Mouse (Mus musculus): ENCODE results near the gene 4930430F08Rik. TPM values are rescaled to one million over a fixed set of nuclear protein-coding genes. Genes with fewer than 3 reads are reported as not detected.

The 4930430F08Rik gene
- polyA plus RNA-seq, 1 experiment from 2014 or later = 7.8 TPM

DNA sequence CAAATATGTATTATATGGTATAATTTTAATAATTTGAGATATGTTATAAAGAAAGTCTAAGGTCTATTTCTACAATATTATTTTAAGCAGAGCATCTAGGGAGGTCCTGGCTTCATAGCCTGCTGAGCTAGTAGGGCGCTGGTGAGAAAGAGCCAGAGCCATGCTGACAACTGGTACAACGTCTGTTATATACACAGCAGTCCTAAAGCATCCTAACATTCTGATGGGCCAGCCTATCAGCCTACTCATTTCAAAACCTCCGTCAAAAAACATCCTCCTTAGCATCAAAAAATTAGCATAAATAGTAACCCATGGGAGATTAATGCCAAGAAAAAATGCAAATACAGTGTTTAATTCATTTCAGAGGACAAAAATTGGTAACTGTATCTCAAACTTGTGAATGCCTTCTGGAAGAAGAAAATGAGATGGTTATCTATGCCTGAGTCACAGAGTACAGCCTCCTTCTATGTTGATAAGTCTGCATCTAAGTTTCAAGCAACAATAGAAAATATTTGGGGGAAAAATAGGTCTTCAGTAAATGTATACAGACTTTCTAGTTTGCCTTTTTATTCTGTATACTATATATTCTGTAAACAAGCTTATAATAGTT is 33.6 kb downstream of the 4930430F08Rik start:
- Histone ChIP-seq H3K4me2 (ENCODE audit: low read depth, low read length) (no peak overlapping the region), H3K27ac (ENCODE audit: low read length) (no peak overlapping the region), H3K9me3 (replicated peaks; ENCODE audit: control insufficient read depth, low read length) (no peaks in the 10 kb centered on the region), H3K27me3 (ENCODE audit: control insufficient read depth, insufficient read depth, low read length) (no peaks in the 10 kb centered on the region), H3K36me3 (ENCODE audit: control insufficient read depth, insufficient read depth) (0 out of 2 replicates have a peak, but pooled peaks cover 6% of the 10 kb centered on the region), H3K4me3 (ENCODE audit: low read length) (no peak overlapping the region), H3K9ac (ENCODE audit: low read length) (no peak overlapping the region), H3K4me1 (ENCODE audit: control insufficient read depth, insufficient read depth, low read length) (no peaks in the 10 kb centered on the region)
- WGBS = 74% methylated on average over 3 of the region's 3 CpGs
- ATAC-seq (replicated peaks; ENCODE audit: extremely low read depth, insufficient read depth, low FRiP score) = no peak

DNA sequence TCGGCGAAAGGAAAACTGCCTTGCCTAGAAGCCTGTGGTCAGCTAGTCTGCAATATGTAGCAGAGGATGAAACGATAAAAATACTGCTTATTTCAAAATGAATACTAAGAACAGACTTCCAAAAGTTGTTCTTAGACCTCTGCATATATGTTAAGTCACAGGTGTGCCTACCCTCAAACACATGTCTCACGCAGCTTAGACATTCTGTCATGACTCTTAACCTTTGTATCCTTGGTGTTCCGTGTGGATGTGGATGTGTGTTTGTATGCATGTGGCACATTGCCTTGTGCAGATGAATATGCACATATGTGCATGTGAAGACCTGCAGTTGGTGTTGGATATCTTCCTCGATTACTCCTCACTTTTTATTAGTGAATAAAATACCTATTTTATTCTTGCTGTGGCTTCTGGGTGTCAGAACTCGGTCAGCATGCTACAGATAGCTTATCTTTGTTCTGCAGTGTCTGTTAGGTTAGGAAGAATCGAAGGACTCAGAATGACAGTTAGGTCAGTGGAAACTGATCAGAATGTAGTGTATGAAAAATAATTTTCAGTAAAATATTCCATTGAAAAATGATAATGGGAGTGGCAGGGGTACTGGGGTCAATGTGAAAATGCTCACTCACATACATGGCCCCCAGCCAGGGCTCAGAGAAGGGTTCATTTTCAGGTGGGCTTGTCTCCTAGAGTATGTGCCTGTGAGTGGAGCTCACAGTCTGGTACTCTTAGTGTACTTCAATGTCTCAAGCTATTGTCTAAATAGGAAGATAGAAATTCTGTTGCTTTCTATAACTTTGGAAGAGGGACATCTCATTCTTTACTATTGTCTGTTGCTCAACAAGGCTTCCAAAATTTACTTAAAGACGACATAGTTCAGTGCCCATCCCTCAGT is 65.5 kb downstream of the 4930430F08Rik start:
- H3K4me1 ChIP-seq (ENCODE audit: control insufficient read depth, insufficient read depth, low read length) = no peaks in the 10 kb centered on the region
- no peak for ATAC-seq (replicated peaks; ENCODE audit: extremely low read depth, insufficient read depth, low FRiP score)
- H3K9ac ChIP-seq (ENCODE audit: low read length) = no peak overlapping the region
- H3K9me3 ChIP-seq (replicated peaks; ENCODE audit: control insufficient read depth, low read length) = no peaks in the 10 kb centered on the region
- H3K4me2 ChIP-seq (ENCODE audit: low read depth, low read length) = no peak overlapping the region
- H3K4me3 ChIP-seq (ENCODE audit: low read length) = no peak overlapping the region
- no peak overlapping the region for H3K27ac ChIP-seq (ENCODE audit: low read length)
- WGBS = 79% methylated on average over 9 of the region's 9 CpGs
- H3K27me3 ChIP-seq (ENCODE audit: control insufficient read depth, insufficient read depth, low read length) = no peaks in the 10 kb centered on the region
- H3K36me3 ChIP-seq (ENCODE audit: control insufficient read depth, insufficient read depth) = 0 out of 2 replicates have a peak, but pooled peaks cover 2% of the 10 kb centered on the region

DNA sequence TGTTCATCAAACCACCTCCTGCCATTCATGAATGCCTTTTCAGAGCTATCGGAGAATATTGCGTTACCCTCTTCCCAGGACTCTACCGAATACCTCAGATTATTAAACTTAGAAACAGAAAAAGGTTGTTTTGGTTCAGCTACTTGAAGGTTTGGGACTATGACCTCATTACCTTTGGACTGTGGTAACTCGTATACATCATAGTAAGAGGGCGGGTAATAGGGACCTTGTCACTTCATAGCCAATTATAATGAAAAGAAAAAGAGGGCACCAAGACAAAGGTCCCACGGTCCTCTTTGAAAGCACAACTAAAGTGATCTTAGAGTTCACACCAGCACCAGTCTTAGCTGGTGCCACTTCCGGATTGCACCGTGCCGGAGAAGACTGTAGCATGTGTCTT is 67.9 kb downstream of the 4930430F08Rik start:
- H3K4me2 ChIP-seq (ENCODE audit: low read depth, low read length) = no peak overlapping the region
- no peak overlapping the region for H3K27ac ChIP-seq (ENCODE audit: low read length)
- no peak overlapping the region for H3K4me3 ChIP-seq (ENCODE audit: low read length)
- H3K36me3 ChIP-seq (ENCODE audit: control insufficient read depth, insufficient read depth) = 0 out of 2 replicates have a peak, but pooled peaks cover 2% of the 10 kb centered on the region
- no peak for ATAC-seq (replicated peaks; ENCODE audit: extremely low read depth, insufficient read depth, low FRiP score)
- H3K4me1 ChIP-seq (ENCODE audit: control insufficient read depth, insufficient read depth, low read length) = no peaks in the 10 kb centered on the region
- H3K27me3 ChIP-seq (ENCODE audit: control insufficient read depth, insufficient read depth, low read length) = no peaks in the 10 kb centered on the region
- no peaks in the 10 kb centered on the region for H3K9me3 ChIP-seq (replicated peaks; ENCODE audit: control insufficient read depth, low read length)
- WGBS = 90% methylated on average over 9 of the region's 9 CpGs
- no peak overlapping the region for H3K9ac ChIP-seq (ENCODE audit: low read length)

Other genes with a start within 250 kb of the 4930430F08Rik start
- gene Gm4302, start 249.6 kb downstream of the 4930430F08Rik start, polyA plus RNA-seq (2015; fragmentation: Nextera tagmentation; extraction: Ambion mirVana) = not detected in 2 replicates
- not detected in 2 replicates for gene Gm4303, start 244.5 kb downstream of the 4930430F08Rik start, polyA plus RNA-seq (2015; fragmentation: Nextera tagmentation; extraction: Ambion mirVana)
- gene Gm4305, start 239.3 kb downstream of the 4930430F08Rik start, polyA plus RNA-seq (2015; fragmentation: Nextera tagmentation; extraction: Ambion mirVana) = not detected in 2 replicates
- not detected in 2 replicates for gene Gm4307, start 229.1 kb downstream of the 4930430F08Rik start, polyA plus RNA-seq (2015; fragmentation: Nextera tagmentation; extraction: Ambion mirVana)
- gene Gm4312, start 207.9 kb downstream of the 4930430F08Rik start, polyA plus RNA-seq (2015; fragmentation: Nextera tagmentation; extraction: Ambion mirVana) = not detected in 2 replicates
- 12.5 and 13.2 TPM in 2 replicates for gene Tmtc3, start 103.1 kb downstream of the 4930430F08Rik start, polyA plus RNA-seq (2015; fragmentation: Nextera tagmentation; extraction: Ambion mirVana)
- 2.4 and 2.8 TPM in 2 replicates for gene Cep290, start 102.9 kb downstream of the 4930430F08Rik start, polyA plus RNA-seq (2015; fragmentation: Nextera tagmentation; extraction: Ambion mirVana)
- not detected in 2 replicates for gene 1700017N19Rik, start 61 bp upstream of the 4930430F08Rik start, polyA plus RNA-seq (2015; fragmentation: Nextera tagmentation; extraction: Ambion mirVana)